ENCODE assay signal across 36 mouse cellular contexts in genomic region chr15:84989771-84990170, GRCm38 (mm10). TPM values are rescaled to one million over a fixed set of nuclear protein-coding genes. Genes with fewer than 3 reads are reported as not detected.
DNase-seq lines count a peak whose midpoint lies in the region; ATAC-seq and TF ChIP-seq lines count a peak whose summit lies in the region.
"Had no signal": no experiment of that assay in that cellular context is flagged by ENCODE, and none has a peak within 500 bp of the region (broad histone marks: within the 10 kb centered on the region; RNA-seq: fewer than 3 reads in every experiment).

No protein-coding gene starts in this region.

- DNase-seq in cerebellum, postnatal 10 days = peak; percentile 34 to 45
- DNase-seq in cerebellum, adult 18-20 months = no peak
- peak; percentile 36 for DNase-seq in hindbrain, postnatal 0 days (ENCODE audit: low spot score)
- DNase-seq in hindbrain, embryonic 11.5 days (ENCODE audit: low spot score) = no peak
- peak; percentile 43 for DNase-seq in midbrain, embryonic 14.5 days
- peak; percentile 69 for DNase-seq in brain, embryonic 14.5 days (ENCODE audit: low read depth)
- DNase-seq: adrenal gland, adult 8-10 months; cerebellum, adult 2 months; cerebellum, postnatal 25 days; gastrocnemius, postnatal 25 days; kidney, adult 8-10 months; kidney, postnatal 4 days; layer of hippocampus, adult 9-11 months; left cerebral cortex, postnatal 4 days; liver, postnatal 0 days; lung, postnatal 10 days; right cerebral cortex, postnatal 14 days; thymus, adult 18-20 months; thymus, postnatal 25 days had no signal

- TF ChIP-seq CTCF in hindbrain, postnatal 0 days (IDR thresholded peaks at IDR 0.05; ENCODE audit: low read depth) = no peak
- no peak for TF ChIP-seq CTCF in brain, embryonic 14.5 days (IDR thresholded peaks at IDR 0.05; ENCODE audit: borderline replicate concordance, extremely low read depth, insufficient read depth, insufficient read length)

- H3K27me3 ChIP-seq in hindbrain, postnatal 0 days (ENCODE audit: insufficient read depth, low read length) = no peaks in the 10 kb centered on the region
- H3K27me3 ChIP-seq in hindbrain, embryonic 11.5 days (ENCODE audit: control insufficient read depth, insufficient read depth, low read length) = no peaks in the 10 kb centered on the region
- no peaks in the 10 kb centered on the region for H3K27me3 ChIP-seq in midbrain, embryonic 14.5 days (ENCODE audit: control insufficient read depth, insufficient read depth, low read length)
- H3K27me3 ChIP-seq in midbrain, embryonic 15.5 days (replicated peaks) = no peaks in the 10 kb centered on the region
- H3K27me3 ChIP-seq: embryonic facial prominence, embryonic 15.5 days had no signal

- no peak overlapping the region for H3K4me2 ChIP-seq in hindbrain, postnatal 0 days (ENCODE audit: low read depth, low read length)
- no peak overlapping the region for H3K4me2 ChIP-seq in hindbrain, embryonic 11.5 days (replicated peaks; ENCODE audit: low read depth, low read length)
- H3K4me2 ChIP-seq in midbrain, embryonic 14.5 days (ENCODE audit: low read length) = no peak overlapping the region
- no peak overlapping the region for H3K4me2 ChIP-seq in midbrain, embryonic 15.5 days
- H3K4me2 ChIP-seq: embryonic facial prominence, embryonic 15.5 days; heart, embryonic 15.5 days; hindbrain, embryonic 12.5 days; liver, embryonic 12.5 days had no signal

- H3K27ac ChIP-seq in hindbrain, postnatal 0 days = no peak overlapping the region
- H3K27ac ChIP-seq in hindbrain, embryonic 11.5 days (ENCODE audit: low read depth, low read length) = no peak overlapping the region
- H3K27ac ChIP-seq in midbrain, embryonic 14.5 days (replicated peaks; ENCODE audit: low read depth, low read length) = no peak overlapping the region
- no peak overlapping the region for H3K27ac ChIP-seq in midbrain, embryonic 15.5 days
- H3K27ac ChIP-seq: embryonic facial prominence, embryonic 10.5 days; embryonic facial prominence, embryonic 15.5 days; heart, embryonic 10.5 days; heart, embryonic 15.5 days; hindbrain, embryonic 12.5 days; liver, embryonic 12.5 days; macrophage; stomach, postnatal 0 days had no signal

- no peaks in the 10 kb centered on the region for H3K9me3 ChIP-seq in hindbrain, postnatal 0 days (ENCODE audit: low read length)
- no peaks in the 10 kb centered on the region for H3K9me3 ChIP-seq in hindbrain, embryonic 11.5 days (ENCODE audit: control insufficient read depth, low read length)
- no peaks in the 10 kb centered on the region for H3K9me3 ChIP-seq in midbrain, embryonic 14.5 days (ENCODE audit: control insufficient read depth, low read length)
- H3K9me3 ChIP-seq in midbrain, embryonic 15.5 days = no peaks in the 10 kb centered on the region
- H3K9me3 ChIP-seq: embryonic facial prominence, embryonic 10.5 days; embryonic facial prominence, embryonic 15.5 days; G1E; heart, embryonic 10.5 days; heart, embryonic 15.5 days; hindbrain, embryonic 12.5 days; liver, embryonic 12.5 days had no signal

- H3K4me3 ChIP-seq in hindbrain, postnatal 0 days (ENCODE audit: low read length) = no peak overlapping the region
- H3K4me3 ChIP-seq in hindbrain, embryonic 11.5 days (ENCODE audit: low read depth, low read length) = no peak overlapping the region
- H3K4me3 ChIP-seq in midbrain, embryonic 14.5 days (replicated peaks; ENCODE audit: low read depth, low read length) = no peak overlapping the region
- no peak overlapping the region for H3K4me3 ChIP-seq in midbrain, embryonic 15.5 days
- H3K4me3 ChIP-seq: embryonic facial prominence, embryonic 10.5 days; embryonic facial prominence, embryonic 15.5 days; heart, embryonic 10.5 days; heart, embryonic 15.5 days; hindbrain, embryonic 12.5 days; liver, embryonic 12.5 days had no signal

- ATAC-seq in hindbrain, postnatal 0 days = no peak
- ATAC-seq in hindbrain, embryonic 11.5 days (ENCODE audit: low FRiP score) = no peak
- no peak for ATAC-seq in midbrain, embryonic 14.5 days (ENCODE audit: low FRiP score, low TSS enrichment)
- ATAC-seq in midbrain, embryonic 15.5 days (replicated peaks) = no peak
- ATAC-seq: intestine, embryonic 16.5 days; liver, embryonic 12.5 days; liver, postnatal 0 days had no signal

- peaks cover 20% of the 10 kb centered on the region for H3K4me1 ChIP-seq in hindbrain, postnatal 0 days (ENCODE audit: insufficient read depth, low read length)
- no peaks in the 10 kb centered on the region; the same call in 1 of the 2 replicates for H3K4me1 ChIP-seq in hindbrain, embryonic 11.5 days (replicated peaks; ENCODE audit: control insufficient read depth, insufficient read depth, low read length)
- peaks cover 33% of the 10 kb centered on the region for H3K4me1 ChIP-seq in midbrain, embryonic 14.5 days (ENCODE audit: control insufficient read depth, insufficient read depth, low read length)
- peaks cover 31% of the 10 kb centered on the region for H3K4me1 ChIP-seq in midbrain, embryonic 15.5 days

- TF ChIP-seq POLR2A in brain, embryonic 14.5 days (IDR thresholded peaks at IDR 0.05; ENCODE audit: borderline replicate concordance, extremely low read depth, insufficient read depth, insufficient read length, poor library complexity, severe bottlenecking) = no peak

- 35% methylated on average over 7 of the region's 7 CpGs for WGBS in hindbrain, postnatal 0 days
- 70% methylated on average over 7 of the region's 7 CpGs for WGBS in hindbrain, embryonic 11.5 days
- WGBS in midbrain, embryonic 14.5 days = 22% methylated on average over 7 of the region's 7 CpGs
- WGBS in midbrain, embryonic 15.5 days = 28% methylated on average over 7 of the region's 7 CpGs

- no peaks in the 10 kb centered on the region for H3K36me3 ChIP-seq in hindbrain, postnatal 0 days (ENCODE audit: insufficient read depth, low read length)
- H3K36me3 ChIP-seq in hindbrain, embryonic 11.5 days (ENCODE audit: control insufficient read depth, insufficient read depth, low read length) = no peaks in the 10 kb centered on the region
- H3K36me3 ChIP-seq in midbrain, embryonic 14.5 days (ENCODE audit: control insufficient read depth, insufficient read depth, low read length) = no peaks in the 10 kb centered on the region
- H3K36me3 ChIP-seq in midbrain, embryonic 15.5 days (replicated peaks) = no peaks in the 10 kb centered on the region
- H3K36me3 ChIP-seq: embryonic facial prominence, embryonic 10.5 days; embryonic facial prominence, embryonic 15.5 days; heart, embryonic 10.5 days; heart, embryonic 15.5 days; hindbrain, embryonic 12.5 days; liver, embryonic 12.5 days had no signal

- H3K9ac ChIP-seq in hindbrain, postnatal 0 days (replicated peaks; ENCODE audit: low read length) = no peak overlapping the region
- H3K9ac ChIP-seq in hindbrain, embryonic 11.5 days (ENCODE audit: low read depth, low read length) = no peak overlapping the region
- no peak overlapping the region for H3K9ac ChIP-seq in midbrain, embryonic 14.5 days (replicated peaks; ENCODE audit: low read length)
- H3K9ac ChIP-seq in midbrain, embryonic 15.5 days = no peak overlapping the region
- H3K9ac ChIP-seq: embryonic facial prominence, embryonic 15.5 days; heart, embryonic 15.5 days; hindbrain, embryonic 12.5 days; liver, embryonic 12.5 days; liver, postnatal 0 days had no signal

RNA-seq across cellular contexts. Expression of gene 5031439G07Rik, which starts 1.4 kb away (rescaled TPM):
- 123 and 127 TPM in 2 replicates for total RNA-seq in hindbrain, postnatal 0 days (2014; rRNA removed)
- 23.0 and 23.6 TPM in 2 replicates for polyA plus RNA-seq in hindbrain, postnatal 0 days (2015; fragmentation: Nextera tagmentation; extraction: Ambion mirVana)
- 11.8 and 12.9 TPM in 2 replicates for polyA plus RNA-seq in hindbrain, embryonic 11.5 days (2014; fragmentation: Nextera tagmentation; extraction: Ambion mirVana)
- polyA plus RNA-seq in midbrain, embryonic 14.5 days (2014; fragmentation: Nextera tagmentation; extraction: Ambion mirVana) = 22.0 and 23.2 TPM in 2 replicates
- polyA plus RNA-seq in midbrain, embryonic 15.5 days (2015; fragmentation: Nextera tagmentation; extraction: Ambion mirVana) = 28.4 and 33.9 TPM in 2 replicates
- 39.4 and 69.9 TPM in 2 replicates for polyA plus RNA-seq in brain, embryonic 14.5 days (2012; rRNA removed)

RNA-seq across cellular contexts. Expression of gene Upk3a, which starts 27.2 kb away (rescaled TPM):
- 1.0 and 6.5 TPM in 2 replicates for total RNA-seq in hindbrain, postnatal 0 days (2014; rRNA removed)
- polyA plus RNA-seq in hindbrain, postnatal 0 days (2015; fragmentation: Nextera tagmentation; extraction: Ambion mirVana) = 2.2 and 2.6 TPM in 2 replicates
- not detected in 2 replicates for polyA plus RNA-seq in hindbrain, embryonic 11.5 days (2014; fragmentation: Nextera tagmentation; extraction: Ambion mirVana)
- 0.33 and 0.40 TPM in 2 replicates for polyA plus RNA-seq in midbrain, embryonic 14.5 days (2014; fragmentation: Nextera tagmentation; extraction: Ambion mirVana)
- 0.83 and 1.2 TPM in 2 replicates for polyA plus RNA-seq in midbrain, embryonic 15.5 days (2015; fragmentation: Nextera tagmentation; extraction: Ambion mirVana)
- polyA plus RNA-seq in brain, embryonic 14.5 days (2012; rRNA removed) = 0.28 and 0.53 TPM in 2 replicates
- total RNA-seq: adrenal gland, adult 8-10 months; adrenal gland, postnatal 4 days; G1E; gastrocnemius, adult 18-20 months; gastrocnemius, postnatal 25 days; heart, postnatal 25 days; megakaryocyte-erythroid progenitor cell, adult 5-6 weeks; monocyte, adult 5-6 weeks had no signal
- polyA plus RNA-seq: embryonic facial prominence, embryonic 10.5 days; G1E; liver, embryonic 12.5 days; liver, postnatal 0 days; macrophage; spleen, adult 2 months had no signal

RNA-seq across cellular contexts. Expression of gene Fam118a, which starts 39.0 kb away (rescaled TPM):
- 16.0 and 18.2 TPM in 2 replicates for total RNA-seq in hindbrain, postnatal 0 days (2014; rRNA removed)
- polyA plus RNA-seq in hindbrain, postnatal 0 days (2015; fragmentation: Nextera tagmentation; extraction: Ambion mirVana) = 29.0 and 30.3 TPM in 2 replicates
- 27.8 and 29.5 TPM in 2 replicates for polyA plus RNA-seq in hindbrain, embryonic 11.5 days (2014; fragmentation: Nextera tagmentation; extraction: Ambion mirVana)
- polyA plus RNA-seq in midbrain, embryonic 14.5 days (2014; fragmentation: Nextera tagmentation; extraction: Ambion mirVana) = 24.1 and 28.0 TPM in 2 replicates
- polyA plus RNA-seq in midbrain, embryonic 15.5 days (2015; fragmentation: Nextera tagmentation; extraction: Ambion mirVana) = 30.6 and 31.7 TPM in 2 replicates
- polyA plus RNA-seq in brain, embryonic 14.5 days (2012; rRNA removed) = 14.3 and 15.9 TPM in 2 replicates

Comparison
In these comparisons a context has a peak if more than half of its experiments do, and no peak if none do; other contexts are left out.
1. DNase-seq: peak in cerebellum, postnatal 10 days (2 of 2), hindbrain, postnatal 0 days (single experiment), midbrain, embryonic 14.5 days (single experiment) and brain, embryonic 14.5 days (single experiment); none in cerebellum, adult 18-20 months (0 of 2) and hindbrain, embryonic 11.5 days (single experiment).